Mouse (Mus musculus): ENCODE results near the gene Capza2.
"Not testable (repeated sequence)": the region's sequence is repeated elsewhere in the genome, so short reads cannot be mapped to it uniquely, and the experiment has no call there.

The Capza2 gene

DNA sequence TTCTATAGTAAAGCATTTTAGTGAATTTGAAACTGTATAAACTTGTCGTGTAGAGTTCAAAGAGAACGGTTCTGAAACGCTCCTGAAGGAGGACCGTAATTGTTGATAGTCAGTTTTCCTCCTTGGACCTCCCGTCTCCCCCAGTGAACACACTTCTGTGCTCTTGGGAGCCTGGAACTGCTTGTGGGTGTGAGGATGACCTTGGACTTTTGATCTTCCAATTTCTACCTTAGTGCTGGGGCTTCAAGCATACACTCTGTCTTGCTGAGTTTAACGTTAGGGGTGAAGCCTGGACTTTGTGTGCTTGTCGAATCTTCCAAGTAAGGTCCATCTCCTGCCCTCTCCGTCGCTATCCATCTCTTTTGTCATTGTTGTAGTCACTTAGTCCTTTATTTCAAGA, 4.0 kb downstream of the Capza2 start:
- DNase-seq (ENCODE audit: low read depth, low spot score) = no peak

DNA sequence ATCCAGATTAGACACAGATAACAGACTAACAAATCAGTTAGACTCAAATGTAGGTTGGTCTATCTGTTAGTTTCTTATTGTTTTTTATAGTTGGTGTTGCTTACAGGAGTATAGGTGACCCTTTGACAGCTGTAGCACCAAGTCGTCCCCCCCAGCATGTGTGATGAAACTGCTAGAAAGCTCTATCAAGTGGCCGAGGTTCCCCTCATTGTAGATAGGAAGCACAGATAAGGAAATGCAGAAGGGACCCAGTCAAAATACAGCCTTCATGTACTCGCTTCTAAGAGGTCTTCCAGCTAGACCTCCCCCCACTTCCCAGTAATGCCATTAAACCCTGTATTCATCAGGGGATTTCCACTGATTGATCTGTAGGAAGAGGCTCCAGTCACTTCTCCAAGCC, 6.7 kb downstream of the Capza2 start:
- no peak for DNase-seq (ENCODE audit: low read depth, low spot score)

DNA sequence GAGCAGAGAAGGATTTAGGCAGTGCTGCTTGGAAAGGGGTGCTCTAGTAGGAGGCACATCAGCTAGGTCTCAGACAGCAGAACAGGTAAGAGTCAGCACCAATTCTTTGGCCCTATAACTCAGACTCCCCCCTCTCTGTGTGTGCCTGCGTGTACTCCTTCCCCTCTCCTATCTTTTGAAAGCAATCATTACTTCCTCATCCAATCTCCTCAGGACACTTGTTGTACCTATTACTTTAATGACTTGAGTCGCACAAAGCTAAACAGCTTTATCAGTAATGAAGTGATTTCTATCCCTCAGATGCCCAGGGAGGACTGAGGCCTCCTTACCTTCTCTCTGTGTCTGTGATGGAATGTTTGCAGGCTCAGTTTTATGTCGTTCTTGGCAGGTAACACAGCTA, 10.1 kb downstream of the Capza2 start:
- DNase-seq (ENCODE audit: low read depth, low spot score) = no peak

DNA sequence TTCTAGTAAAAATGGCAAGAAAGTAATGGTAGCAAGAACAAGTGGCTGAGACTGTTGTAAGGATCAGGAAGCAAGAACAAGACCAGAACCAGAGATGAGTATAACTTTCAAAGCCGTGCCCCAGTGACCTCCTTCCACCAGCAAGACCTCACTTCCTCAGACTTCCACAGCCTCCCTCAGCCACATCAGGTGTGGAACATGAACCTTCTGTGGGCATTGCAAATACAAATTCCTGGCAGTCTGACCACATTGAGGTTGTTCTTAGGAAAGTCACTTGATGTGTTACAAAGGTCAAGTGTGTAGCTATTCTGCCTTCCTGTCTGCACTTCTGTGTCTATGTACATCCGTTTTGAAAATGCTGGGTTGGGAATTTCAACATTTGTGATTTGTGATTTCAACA, 16.1 kb downstream of the Capza2 start:
- no peak for DNase-seq (ENCODE audit: low read depth, low spot score)

DNA sequence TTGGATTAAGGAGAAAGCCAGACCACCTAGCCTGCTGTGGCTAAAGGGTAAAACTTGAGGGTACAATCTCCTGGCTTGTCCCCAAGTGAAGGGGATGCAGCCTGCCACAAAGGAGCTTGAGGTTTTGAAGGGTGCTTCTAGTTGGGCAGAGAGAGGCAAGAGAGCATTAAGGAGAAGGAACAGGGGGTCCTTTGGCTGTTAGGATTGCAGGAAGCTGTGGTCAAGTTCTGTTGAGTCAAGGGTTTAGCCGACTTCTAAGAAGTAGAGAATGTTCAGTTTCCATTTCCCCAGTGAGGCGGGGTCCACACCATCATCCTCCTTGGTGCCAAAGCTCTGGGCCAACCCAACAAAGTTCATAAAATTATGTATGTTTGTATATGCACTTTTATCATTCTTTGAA, 19.0 kb downstream of the Capza2 start:
- DNase-seq (ENCODE audit: low read depth, low spot score) = no peak

DNA sequence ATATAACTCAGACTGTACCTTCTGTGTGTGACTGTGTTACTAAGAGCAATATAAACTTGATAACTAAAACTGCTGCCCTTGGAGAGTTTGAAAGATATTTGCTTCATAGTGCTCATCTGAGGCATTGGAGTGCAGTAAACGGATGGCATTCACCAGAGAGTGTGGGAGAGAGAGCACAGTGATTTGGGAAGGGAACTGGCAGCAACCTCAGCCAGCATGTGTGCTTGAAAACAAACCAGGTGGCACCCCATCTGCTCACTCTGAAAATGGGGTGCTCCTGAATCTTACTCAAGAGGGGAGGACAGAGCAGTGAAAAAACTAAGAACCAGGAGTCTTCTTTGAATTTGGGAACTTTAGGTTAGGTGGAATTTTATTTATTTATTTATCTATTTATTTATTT, 21.3 kb downstream of the Capza2 start:
- DNase-seq (ENCODE audit: low read depth, low spot score) = no peak

DNA sequence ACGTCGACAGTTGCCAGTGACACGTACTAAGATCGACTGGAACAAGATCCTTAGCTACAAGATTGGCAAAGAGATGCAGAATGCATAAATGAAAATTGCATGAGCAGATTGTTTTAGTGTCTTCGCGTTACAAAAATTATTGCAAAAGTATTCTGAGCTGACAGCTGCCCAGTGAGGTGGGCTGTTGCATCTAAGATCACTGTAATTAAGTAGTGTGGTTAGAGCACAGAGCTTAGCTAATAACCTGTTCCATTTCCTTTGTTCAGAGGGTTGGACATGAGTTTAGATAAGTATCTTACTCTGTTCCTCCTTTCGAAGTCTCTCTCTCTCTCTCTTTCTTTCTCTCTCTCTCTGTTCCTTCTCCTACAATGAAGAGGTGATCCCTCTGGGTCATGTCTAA, 29.3 kb downstream of the Capza2 start:
- no peak for DNase-seq (ENCODE audit: low read depth, low spot score)

DNA sequence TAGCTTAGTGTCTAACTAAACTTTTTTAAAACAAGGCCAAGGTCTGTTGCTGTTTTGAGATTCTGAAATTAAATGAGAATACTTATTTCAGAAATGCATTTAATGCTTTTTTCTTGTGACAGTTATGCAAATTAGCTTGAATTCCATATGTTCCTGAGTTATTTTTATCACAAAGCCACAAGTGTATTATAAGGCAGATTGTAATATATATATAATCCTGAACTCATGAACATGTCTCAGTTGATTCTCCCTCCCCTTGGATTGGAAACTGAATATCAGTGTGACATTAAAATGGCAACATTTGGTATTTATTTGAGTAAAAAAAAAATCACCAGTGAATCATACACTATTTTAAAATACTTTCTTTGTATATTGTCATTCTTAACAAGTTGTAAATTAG, 30.0 kb downstream of the Capza2 start:
- DNase-seq (ENCODE audit: low read depth, low spot score) = no peak

DNA sequence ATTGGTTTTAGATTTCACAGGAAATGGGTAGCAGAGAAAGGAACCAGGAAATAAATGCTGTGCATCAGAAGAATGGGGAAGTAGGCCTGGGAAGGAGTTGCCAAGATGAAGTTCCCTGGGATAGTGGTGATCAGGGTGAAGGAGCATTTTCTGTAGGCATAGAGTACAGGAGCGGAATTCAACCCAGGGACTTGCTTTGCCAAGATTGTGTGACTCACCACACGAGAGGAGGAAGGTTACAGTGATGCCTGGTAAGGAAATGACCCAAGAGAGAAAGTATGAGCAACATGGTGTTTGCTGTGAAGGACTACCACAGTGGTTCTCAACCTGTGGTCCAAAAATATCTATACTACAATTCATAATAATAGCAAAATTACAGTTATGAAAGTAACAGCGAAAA, 31.8 kb downstream of the Capza2 start:
- no peak for DNase-seq (ENCODE audit: low read depth, low spot score)

DNA sequence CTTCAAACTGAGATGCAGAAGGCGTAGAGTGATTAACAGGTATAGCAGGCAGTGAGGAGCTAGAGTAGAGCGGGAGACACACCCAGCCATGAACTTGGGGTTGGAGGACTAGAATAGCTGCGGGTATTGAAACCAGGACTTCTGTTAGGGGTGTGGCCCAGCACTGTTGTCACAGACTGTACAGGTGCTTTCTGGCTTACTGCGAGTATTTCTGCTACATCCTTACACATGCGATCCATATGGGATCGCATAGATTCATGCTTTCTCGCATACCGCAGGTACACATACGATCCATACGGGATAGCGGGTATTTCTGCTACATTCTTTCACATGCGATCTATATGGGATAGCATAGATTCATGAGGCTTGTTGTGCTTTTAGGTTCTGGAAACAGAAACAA, 32.3 kb downstream of the Capza2 start:
- no peak for DNase-seq (ENCODE audit: low read depth, low spot score)

DNA sequence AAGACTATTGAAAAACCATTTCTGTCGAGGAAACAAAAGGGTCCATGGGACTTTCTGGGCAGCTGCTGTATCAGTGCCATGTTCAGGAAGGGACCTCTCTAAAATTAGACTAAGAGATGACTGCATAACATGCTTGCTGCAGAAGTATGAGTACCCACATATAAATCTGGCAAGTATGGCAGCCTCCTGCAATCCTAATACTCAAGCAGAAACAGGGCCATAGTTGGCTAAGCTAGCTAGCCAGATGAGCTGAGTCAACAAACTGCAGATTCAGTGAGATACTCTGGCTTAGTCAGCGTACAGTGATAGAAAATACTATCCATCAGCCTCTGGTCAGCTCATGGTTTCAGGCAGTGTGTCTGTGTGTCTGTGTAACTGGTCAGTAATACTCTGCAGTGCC, 33.8 kb downstream of the Capza2 start:
- DNase-seq (ENCODE audit: low read depth, low spot score) = no peak

DNA sequence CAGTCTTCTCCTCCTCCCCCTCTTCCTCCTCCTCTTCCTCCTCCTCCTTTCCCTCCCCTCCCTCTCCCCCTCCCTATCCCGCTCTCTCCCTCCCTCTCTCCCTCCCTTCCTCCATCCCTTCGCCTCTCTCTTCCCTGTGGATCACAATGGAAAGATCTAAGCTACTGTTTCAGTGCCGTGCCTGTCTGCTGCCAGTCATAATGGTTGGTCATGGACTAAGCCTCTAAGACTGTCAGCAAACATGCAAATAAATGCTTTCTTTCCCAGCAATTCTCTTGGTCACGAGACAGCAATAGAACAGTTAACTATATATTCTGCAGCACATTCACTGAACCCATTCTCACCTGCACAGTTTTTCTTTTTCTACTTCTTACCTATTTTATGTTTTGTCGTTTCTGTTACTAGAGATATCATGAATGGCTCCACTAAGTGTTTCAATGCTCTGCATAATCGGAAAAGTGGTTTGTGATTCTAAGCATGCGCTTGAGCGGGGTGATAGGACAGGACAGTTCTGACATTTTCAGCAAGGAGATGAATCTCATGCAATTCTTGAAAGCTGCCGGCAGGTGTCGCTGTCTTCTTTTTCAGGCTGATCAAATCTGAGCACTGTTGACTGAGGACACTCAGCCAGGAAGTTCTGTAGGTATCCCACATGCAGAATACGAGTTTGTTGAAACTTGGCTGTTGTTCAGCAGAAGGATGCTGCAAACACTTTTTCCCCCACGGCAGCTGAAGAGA, 39.2 kb downstream of the Capza2 start:
- DNase-seq (ENCODE audit: low read depth, low spot score) = peak; percentile 29

DNA sequence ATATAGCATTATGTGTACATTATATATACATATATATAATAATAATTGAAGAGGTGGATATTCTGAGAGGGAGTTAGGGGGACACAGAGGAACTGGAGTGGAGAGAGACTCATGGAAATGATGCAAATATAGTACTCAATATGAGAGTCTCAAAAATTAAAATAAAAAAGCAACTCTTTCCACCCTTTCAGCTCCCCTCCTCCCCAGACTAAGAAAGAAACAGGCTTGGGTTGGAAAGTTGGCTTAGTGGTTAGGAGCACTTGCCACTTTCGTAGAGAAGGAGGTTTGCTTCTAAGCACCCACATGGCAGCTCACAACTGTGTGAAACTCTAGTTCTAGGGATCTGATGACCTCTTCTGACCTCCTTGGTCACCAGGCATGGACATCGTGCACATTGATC, 41.0 kb downstream of the Capza2 start:
- no peak for DNase-seq (ENCODE audit: low read depth, low spot score)

DNA sequence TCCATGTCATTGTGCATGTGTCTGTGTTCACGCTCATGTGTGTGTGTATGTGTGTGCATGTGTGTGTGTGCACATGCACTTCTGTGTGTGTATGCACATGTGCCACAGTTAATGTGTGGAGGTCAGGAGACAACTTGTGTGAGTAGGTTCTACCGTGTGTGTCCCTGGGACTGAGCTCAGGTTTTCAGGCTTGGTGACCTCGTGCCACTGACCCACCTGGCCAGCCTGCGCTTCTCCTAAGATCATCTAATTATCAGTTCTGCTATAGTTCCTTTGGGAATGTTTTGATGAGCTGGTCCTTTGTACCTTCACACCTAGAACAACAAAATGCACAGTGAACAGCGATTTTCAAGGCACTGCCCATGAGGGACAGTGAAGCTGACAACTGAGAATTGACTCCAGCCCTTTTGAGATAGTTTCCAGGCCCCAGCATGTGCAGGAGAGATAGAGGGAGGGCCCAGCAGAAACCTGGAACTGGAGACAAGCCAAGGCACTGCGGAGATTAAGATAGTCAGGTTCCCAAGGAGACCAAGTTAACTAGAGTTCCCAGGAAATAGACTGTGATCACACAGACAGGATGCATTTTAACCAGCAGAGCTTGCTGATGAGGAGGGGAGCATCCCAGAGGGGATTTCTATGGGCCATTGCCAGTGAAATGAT, 44.4 kb downstream of the Capza2 start:
- DNase-seq (ENCODE audit: low read depth, low spot score) = no peak

DNA sequence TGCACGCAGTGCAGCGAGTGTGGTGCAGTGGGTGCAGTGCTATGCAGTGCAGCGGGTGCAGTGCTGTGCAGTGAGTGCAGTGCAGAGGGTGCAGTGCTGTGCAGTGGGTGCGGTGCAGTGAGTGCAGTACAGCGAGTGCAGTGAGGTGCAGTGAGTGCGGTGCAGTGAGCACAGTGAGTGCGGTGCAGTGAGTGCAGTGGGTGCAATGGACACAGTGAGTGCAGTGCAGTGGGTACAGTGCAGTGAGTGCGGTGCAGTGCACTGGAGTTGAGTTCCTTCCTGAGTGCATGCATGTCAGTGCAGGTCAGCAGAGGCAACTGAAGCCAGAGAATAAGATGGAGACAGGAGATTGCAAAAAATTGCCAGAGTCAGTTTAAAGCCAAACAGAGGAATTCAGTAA, 45.8 kb downstream of the Capza2 start:
- DNase-seq (ENCODE audit: low read depth, low spot score) = no peak

DNA sequence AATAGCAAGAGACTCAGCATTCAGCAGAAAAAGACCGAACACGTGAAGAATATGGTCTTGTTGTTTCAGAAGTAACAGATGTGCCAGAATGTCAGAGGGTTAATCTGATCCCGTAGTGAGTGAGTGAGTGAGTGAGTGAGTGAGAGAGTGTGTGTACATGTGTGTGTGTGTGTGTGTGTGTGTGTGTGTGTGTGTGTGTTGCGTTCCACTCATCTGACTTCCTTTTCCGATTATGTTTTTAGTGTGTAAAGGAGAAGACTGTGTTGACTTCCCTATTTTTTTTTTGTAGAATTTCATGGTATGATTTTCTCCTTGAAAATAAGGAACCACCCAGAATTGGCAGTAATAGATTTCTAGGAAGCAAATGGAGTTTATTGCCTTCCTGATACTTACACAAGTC, 52.6 kb downstream of the Capza2 start:
- DNase-seq (ENCODE audit: low read depth, low spot score) = no peak

DNA sequence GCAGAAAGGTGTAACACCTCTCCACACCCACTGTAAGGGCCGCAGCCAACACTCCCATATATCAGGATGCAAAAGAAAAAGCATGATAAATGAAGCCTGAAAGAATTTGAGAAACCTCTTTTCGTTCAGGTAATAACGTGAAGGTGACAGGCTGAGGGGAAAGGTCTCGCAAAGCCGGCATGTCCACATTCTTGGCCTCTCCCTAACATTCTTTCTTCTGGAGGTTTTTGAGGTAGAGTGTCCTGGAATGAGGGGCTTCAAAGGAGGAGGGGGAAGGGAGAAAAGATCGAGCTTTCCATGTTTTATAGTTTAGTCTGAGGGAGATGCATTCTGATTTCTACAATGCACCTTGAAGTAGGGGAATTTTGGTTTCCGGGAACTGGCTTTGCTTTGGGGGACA, 56.6 kb downstream of the Capza2 start, which contains the start of gene St7:
St7 (plus strand) TSS at position 287 of the 400 bp plus-strand sequence.
- DNase-seq (ENCODE audit: low read depth, low spot score) = no peak

DNA sequence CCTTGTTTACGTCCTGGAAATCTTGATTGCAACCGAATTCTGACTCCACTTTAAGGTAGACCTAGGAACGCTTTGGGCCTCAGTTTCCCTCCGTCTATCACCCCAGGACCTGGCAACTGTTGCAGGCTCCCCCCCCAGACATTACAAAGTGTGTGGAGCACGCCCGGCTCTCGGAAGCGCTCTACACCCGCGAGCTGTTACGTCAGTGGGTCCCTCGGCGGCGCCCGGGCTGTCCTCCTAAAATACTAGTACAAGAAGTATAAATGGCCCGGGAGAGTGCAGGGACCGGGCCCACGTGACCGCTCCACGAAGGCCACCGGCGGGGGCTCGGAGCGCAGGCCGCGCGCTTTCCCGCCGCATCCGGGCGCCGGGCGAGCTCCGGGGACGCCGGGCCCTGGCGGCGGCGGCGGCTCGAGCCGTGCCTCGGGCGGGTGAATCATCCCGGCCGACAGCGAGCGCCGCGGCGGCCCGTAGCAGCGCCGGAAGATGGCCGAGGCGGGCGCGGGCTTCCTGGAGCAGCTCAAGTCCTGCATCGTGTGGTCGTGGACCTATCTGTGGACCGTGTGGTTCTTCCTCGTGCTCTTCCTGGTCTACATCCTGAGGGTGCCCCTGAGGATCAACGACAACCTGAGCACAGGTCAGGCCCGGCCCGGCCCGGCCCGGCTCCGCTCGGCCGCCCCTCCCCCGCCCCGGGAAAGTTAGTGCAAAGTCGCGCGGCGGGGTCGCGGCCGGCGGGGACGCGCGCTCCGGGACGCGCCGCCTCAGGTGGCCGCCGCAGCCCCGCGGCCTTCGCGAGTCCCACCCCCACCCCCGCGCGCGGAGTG, 57.9 kb downstream of the Capza2 start:
- no peak for DNase-seq (ENCODE audit: low read depth, low spot score)

DNA sequence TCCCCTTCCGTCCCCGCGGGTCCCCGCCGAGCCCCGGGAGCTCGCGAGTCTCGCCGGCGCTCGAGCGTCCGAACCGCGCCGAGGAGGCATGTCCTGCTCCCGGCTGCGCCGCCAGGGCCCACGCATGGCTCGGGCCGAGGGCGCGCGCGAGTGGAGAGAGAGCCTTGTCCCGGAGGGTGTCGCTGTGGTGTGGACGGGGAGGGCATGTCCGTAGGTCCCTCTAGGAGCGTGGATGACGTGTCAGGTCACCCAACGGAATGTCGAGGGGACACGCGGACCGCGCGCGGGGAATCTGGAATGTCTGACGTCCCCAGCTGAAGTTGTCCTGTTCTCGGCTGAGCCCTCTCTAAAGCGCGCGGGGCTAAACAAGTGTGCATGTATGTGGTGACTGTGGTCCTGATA, 58.5 kb downstream of the Capza2 start:
- DNase-seq (ENCODE audit: low read depth, low spot score) = no peak

DNA sequence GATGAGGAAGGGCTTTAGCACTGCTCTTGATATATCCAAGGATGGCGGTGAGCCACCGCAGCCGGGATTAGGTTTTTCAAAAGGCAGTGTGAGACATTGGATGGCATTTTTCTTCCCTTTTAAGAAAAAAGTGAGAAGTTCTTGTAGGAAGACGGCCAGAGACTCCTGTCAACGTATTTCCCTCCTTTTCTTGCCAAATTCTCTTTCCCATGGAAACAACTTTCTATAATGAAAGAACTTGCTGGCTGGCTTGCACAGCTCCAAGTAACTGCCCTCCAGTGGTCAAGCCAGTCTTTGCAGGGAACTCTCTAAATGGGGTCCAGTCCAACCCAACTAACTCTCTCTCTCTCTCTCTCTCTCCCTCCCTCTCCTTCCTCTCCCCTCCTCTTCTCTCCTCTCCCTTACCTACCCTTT, 60.3 kb downstream of the Capza2 start:
- no peak for DNase-seq (ENCODE audit: low read depth, low spot score)

DNA sequence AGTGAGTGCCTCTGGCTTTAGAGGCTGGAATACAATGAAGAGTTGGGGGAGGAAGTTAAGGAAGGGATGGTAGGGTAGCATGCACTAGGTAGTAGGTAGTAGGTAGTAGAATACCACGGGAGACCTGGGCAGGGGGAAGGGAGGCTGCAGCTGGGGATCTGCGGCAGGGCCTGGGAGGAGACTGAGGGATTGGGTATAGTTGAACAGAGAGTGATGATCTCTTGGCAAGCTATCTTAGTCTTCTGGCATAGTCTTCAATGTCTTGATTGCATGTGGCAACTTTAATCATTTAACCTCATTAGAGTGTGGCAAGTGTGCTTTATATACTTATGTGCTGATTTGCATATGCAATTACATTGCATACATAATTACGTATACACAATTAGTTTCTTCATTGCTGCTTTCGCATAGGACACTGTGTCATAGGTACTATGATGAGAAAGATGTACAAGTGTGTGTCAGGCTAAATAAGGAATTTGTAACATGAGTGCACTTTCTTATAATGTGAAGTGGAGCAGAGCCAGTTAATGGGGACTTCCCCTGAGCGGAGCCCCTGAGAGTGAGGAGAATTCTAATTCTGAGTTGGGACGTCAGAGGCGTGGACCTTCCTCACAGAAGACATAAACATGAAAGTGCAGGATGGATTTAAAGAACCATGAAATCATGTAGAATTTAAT, 65.0 kb downstream of the Capza2 start:
- no peak for DNase-seq (ENCODE audit: low read depth, low spot score)

DNA sequence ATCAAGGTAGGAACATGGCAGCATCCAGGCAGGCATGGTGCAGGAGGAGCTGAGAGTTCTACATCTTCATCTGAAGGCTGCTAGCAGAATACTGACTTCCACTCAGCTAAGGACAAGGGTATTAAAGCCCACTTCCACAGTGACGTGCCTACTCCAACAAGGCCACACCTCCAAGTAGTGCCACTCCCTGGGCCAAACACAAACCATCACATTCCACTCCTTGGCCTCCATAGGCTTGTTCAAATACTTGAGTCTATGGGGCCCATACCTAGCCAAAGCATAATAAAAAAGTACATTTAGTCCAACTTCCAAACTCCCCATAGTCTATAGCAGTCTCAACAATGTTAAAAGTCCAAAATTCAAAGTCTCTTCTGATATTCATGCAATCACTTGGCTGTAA, 68.0 kb downstream of the Capza2 start:
- DNase-seq (ENCODE audit: low read depth, low spot score) = not testable (repeated sequence)

All from retina, adult 2 months (tissue).